Mouse (Mus musculus): ENCODE results near the gene Gm10031. TPM values are rescaled to one million over a fixed set of nuclear protein-coding genes. Genes with fewer than 3 reads are reported as not detected.

Gene Gm10031
- total and polyA plus RNA-seq, 2 experiments from 2014 or later = 0.54 to 29.5 TPM

DNA sequence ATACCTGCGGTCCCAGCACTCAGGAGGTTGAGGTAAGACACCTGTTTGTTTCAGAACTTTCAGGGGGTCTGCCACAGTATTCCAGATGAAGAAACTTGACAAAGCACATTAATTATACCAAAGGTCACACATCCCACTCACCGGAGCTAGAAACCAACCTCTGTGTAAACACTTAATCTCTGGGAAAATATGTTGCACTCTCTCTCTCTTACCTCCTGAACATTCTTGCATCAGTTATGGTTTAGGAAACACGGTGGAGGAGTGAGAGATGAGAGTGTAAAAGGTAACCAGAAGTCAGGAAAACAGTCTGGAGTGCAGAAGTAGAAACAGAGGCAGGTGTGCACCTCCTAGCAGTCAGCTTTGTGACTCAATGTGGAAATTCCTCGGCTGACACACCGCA lies 35.8 kb upstream of the Gm10031 start:
- Histone ChIP-seq H3K27me3 (ENCODE audit: insufficient read depth, low read length) (no peaks in the 10 kb centered on the region), H3K36me3 (ENCODE audit: insufficient read depth, low read length) (no peaks in the 10 kb centered on the region), H3K4me1 (ENCODE audit: insufficient read depth, low read length) (no peaks in the 10 kb centered on the region), H3K4me2 (ENCODE audit: low read depth, low read length, poor library complexity, severe bottlenecking) (no peak overlapping the region), H3K9me3 (ENCODE audit: low read length) (no peaks in the 10 kb centered on the region), H3K27ac (ENCODE audit: low read depth, low read length) (no peak overlapping the region), H3K9ac (replicated peaks; ENCODE audit: low read length, poor library complexity, severe bottlenecking) (no peak overlapping the region), H3K4me3 (ENCODE audit: low read depth, low read length) (no peak overlapping the region)
- TF ChIP-seq CTCF (IDR thresholded peaks at IDR 0.05) = no peak
- DNase-seq (ENCODE audit: low spot score) (no peak), ATAC-seq (ENCODE audit: low FRiP score) (no peak)
- WGBS = 90% methylated on average over 5 of the region's 5 CpGs

DNA sequence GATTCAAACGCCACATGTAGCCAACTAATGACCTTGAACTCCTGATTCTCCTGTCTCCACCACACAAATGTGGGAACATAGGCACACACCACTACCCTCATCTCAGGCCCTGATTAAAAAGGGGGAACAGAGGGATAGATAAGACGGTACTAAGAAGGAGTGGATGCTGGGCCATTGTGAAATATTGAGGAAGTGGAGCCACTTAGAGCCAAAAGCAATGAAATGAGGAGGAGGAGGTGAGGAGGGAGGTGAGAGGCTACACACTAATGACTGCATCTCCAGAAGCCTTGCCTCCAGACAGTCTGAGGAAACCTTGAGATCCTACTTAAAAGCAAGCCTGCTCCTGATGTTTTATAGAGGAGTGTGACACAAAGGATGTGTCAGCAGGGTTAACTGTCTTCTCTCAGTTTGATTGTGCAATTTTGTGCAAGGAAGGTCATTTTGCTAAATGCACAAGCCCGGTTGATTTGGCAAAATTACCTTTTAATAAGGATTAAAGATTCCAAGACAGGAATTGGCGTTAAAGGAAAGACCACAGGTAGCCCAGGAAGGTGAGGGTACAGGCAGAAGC lies 32.5 kb upstream of the Gm10031 start:
- Histone ChIP-seq H3K4me1 (ENCODE audit: insufficient read depth, low read length) (no peaks in the 10 kb centered on the region), H3K27ac (ENCODE audit: low read depth, low read length) (no peak overlapping the region), H3K9ac (replicated peaks; ENCODE audit: low read length, poor library complexity, severe bottlenecking) (no peak overlapping the region), H3K9me3 (ENCODE audit: low read length) (no peaks in the 10 kb centered on the region), H3K36me3 (ENCODE audit: insufficient read depth, low read length) (no peaks in the 10 kb centered on the region), H3K4me3 (ENCODE audit: low read depth, low read length) (no peak overlapping the region), H3K4me2 (ENCODE audit: low read depth, low read length, poor library complexity, severe bottlenecking) (no peak overlapping the region), H3K27me3 (ENCODE audit: insufficient read depth, low read length) (no peaks in the 10 kb centered on the region)
- DNase-seq (ENCODE audit: low spot score) (no peak), ATAC-seq (ENCODE audit: low FRiP score) (no peak)
- 79% methylated on average over 4 of the region's 4 CpGs for WGBS
- no peak for TF ChIP-seq CTCF (IDR thresholded peaks at IDR 0.05)

DNA sequence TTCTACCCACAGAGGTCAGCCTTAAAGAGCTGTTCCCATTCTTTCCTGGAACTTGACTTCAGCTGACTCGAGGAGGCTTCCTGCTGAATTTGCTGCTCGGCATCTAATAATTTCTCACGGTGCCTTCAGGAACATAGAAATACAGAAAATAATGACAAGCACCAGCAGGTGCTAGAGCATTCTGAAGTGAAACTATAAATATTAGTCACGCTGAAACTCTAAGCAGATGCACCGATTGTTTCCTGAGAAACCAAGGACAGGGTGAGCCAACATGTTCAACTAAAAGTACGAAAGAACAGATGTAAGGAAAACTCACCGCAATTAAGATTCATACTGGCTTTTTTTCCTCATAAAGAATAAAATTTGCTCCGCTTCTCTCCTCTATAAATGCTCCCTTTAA lies 28.8 kb upstream of the Gm10031 start:
- Histone ChIP-seq H3K27me3 (ENCODE audit: insufficient read depth, low read length) (no peaks in the 10 kb centered on the region), H3K9me3 (ENCODE audit: low read length) (no peaks in the 10 kb centered on the region), H3K9ac (replicated peaks; ENCODE audit: low read length, poor library complexity, severe bottlenecking) (no peak overlapping the region), H3K36me3 (ENCODE audit: insufficient read depth, low read length) (no peaks in the 10 kb centered on the region), H3K4me1 (ENCODE audit: insufficient read depth, low read length) (no peaks in the 10 kb centered on the region), H3K4me2 (ENCODE audit: low read depth, low read length, poor library complexity, severe bottlenecking) (no peak overlapping the region), H3K4me3 (ENCODE audit: low read depth, low read length) (no peak overlapping the region), H3K27ac (ENCODE audit: low read depth, low read length) (no peak overlapping the region)
- no peak for ATAC-seq (ENCODE audit: low FRiP score)
- no peak for TF ChIP-seq CTCF (IDR thresholded peaks at IDR 0.05)
- DNase-seq (ENCODE audit: low spot score) = no peak
- 57% methylated on average over 8 of the region's 8 CpGs for WGBS

DNA sequence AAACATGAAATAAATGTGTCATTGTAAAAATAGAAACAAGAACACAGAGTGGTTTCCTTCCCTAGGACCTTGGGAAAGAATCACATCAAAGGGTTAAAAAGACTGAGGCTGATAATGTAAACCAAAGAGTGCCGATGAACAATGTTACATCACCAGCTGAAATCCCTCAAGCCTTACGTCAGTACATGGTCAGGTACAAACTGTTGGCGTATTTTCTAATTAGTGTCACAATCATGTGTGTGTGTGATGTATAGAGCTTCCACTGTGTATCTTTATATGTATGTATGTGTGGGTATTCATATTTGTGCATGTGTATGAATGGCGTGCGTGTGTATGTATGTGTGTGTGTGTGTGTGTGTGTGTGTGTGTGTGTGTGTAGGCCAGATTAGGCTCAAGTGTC lies 26.9 kb upstream of the Gm10031 start:
- no peaks in the 10 kb centered on the region for H3K9me3 ChIP-seq (ENCODE audit: low read length)
- no peaks in the 10 kb centered on the region for H3K4me1 ChIP-seq (ENCODE audit: insufficient read depth, low read length)
- H3K36me3 ChIP-seq (ENCODE audit: insufficient read depth, low read length) = no peaks in the 10 kb centered on the region
- 83% methylated on average over 5 of the region's 5 CpGs for WGBS
- DNase-seq (ENCODE audit: low spot score) (no peak), ATAC-seq (ENCODE audit: low FRiP score) (no peak)
- TF ChIP-seq CTCF (IDR thresholded peaks at IDR 0.05) = no peak
- no peak overlapping the region for H3K9ac ChIP-seq (replicated peaks; ENCODE audit: low read length, poor library complexity, severe bottlenecking)
- H3K4me2 ChIP-seq (ENCODE audit: low read depth, low read length, poor library complexity, severe bottlenecking) = no peak overlapping the region
- no peak overlapping the region for H3K27ac ChIP-seq (ENCODE audit: low read depth, low read length)
- H3K4me3 ChIP-seq (ENCODE audit: low read depth, low read length) = no peak overlapping the region
- no peaks in the 10 kb centered on the region for H3K27me3 ChIP-seq (ENCODE audit: insufficient read depth, low read length)

DNA sequence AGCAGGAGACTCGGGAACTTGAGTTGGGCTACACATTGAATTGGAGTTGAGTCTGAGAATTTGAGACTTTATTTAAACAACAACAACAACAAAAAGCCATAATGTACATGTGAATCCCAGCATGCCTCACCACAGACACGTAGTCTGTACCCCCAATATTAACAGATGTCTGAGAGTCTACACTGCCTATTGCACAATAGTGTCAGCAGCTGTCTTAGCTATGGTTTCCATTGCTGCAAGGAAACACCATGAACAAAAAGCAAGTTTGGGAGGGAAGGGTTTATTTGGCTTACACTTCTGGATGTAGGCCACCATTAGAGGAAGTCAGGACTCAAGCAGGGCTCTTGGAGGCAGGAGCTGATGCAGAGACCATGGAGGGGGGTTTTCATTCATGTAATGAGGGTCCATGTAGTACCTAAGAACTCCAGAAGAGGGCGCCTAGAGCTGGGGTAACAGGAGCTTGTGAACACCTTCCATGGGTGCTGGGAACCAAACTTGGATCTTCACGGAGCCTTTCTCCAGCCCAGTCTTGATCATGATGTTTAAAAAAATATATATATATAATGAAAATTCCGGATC lies 18.8 kb upstream of the Gm10031 start:
- no peak overlapping the region for H3K27ac ChIP-seq (ENCODE audit: low read depth, low read length)
- no peaks in the 10 kb centered on the region for H3K27me3 ChIP-seq (ENCODE audit: insufficient read depth, low read length)
- no peaks in the 10 kb centered on the region for H3K9me3 ChIP-seq (ENCODE audit: low read length)
- no peaks in the 10 kb centered on the region for H3K36me3 ChIP-seq (ENCODE audit: insufficient read depth, low read length)
- ATAC-seq (ENCODE audit: low FRiP score) (no peak), DNase-seq (ENCODE audit: low spot score) (no peak)
- H3K4me2 ChIP-seq (ENCODE audit: low read depth, low read length, poor library complexity, severe bottlenecking) = no peak overlapping the region
- H3K9ac ChIP-seq (replicated peaks; ENCODE audit: low read length, poor library complexity, severe bottlenecking) = no peak overlapping the region
- no peak overlapping the region for H3K4me3 ChIP-seq (ENCODE audit: low read depth, low read length)
- no peaks in the 10 kb centered on the region for H3K4me1 ChIP-seq (ENCODE audit: insufficient read depth, low read length)
- WGBS = 76% methylated on average over 5 of the region's 5 CpGs
- TF ChIP-seq CTCF (IDR thresholded peaks at IDR 0.05) = peak; percentile 4; the same call in 1 of the 2 replicates

DNA sequence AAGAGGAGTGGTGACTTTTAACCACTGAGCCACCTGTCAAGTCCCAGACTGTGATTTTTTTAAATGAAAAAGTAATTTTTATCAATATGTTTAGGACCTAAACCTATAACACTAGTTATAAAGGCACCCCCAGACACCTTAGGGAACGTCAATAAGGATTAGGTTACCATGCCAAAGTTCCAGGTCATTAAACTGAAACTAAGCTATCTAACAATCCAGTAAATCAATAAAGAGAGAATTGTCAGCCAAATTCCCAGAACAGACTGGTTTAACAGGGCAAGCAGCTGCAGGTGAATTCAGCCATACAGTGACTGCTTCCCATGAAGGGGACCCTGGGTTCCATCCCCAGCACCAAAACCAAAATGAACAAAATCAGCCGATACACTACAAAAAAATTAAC lies 17.9 kb upstream of the Gm10031 start:
- DNase-seq (ENCODE audit: low spot score) = no peak
- Histone ChIP-seq H3K27ac (ENCODE audit: low read depth, low read length) (no peak overlapping the region), H3K9me3 (ENCODE audit: low read length) (no peaks in the 10 kb centered on the region), H3K4me2 (ENCODE audit: low read depth, low read length, poor library complexity, severe bottlenecking) (no peak overlapping the region), H3K27me3 (ENCODE audit: insufficient read depth, low read length) (no peaks in the 10 kb centered on the region), H3K36me3 (ENCODE audit: insufficient read depth, low read length) (no peaks in the 10 kb centered on the region), H3K9ac (replicated peaks; ENCODE audit: low read length, poor library complexity, severe bottlenecking) (no peak overlapping the region), H3K4me3 (ENCODE audit: low read depth, low read length) (no peak overlapping the region), H3K4me1 (ENCODE audit: insufficient read depth, low read length) (no peaks in the 10 kb centered on the region)
- no peak for ATAC-seq (ENCODE audit: low FRiP score)
- no peak for TF ChIP-seq CTCF (IDR thresholded peaks at IDR 0.05)
- WGBS = 79% methylated on average over 2 of the region's 2 CpGs

All from midbrain, postnatal 0 days (tissue).